Mouse (Mus musculus): Measurements from ENCODE around the gene Dchs1. TPM values are rescaled to one million over a fixed set of nuclear protein-coding genes. Genes with fewer than 3 reads are reported as not detected.

The Dchs1 gene
- total and polyA plus RNA-seq, 3 experiments = 0.08 to 0.11 TPM; not detected in 1

- Histone ChIP-seq H3K27ac (ENCODE audit: control insufficient read depth, low read depth, low read length) (no peak overlapping the region), H3K36me3 (ENCODE audit: control insufficient read depth in 1 of 2, insufficient read depth in 2 of 2, low read length in 2 of 2) (peaks cover 4 to 24% of the 10 kb centered on the region in 2 experiments; a peak in 3 of 4 replicates), H3K4me1 (ENCODE audit: control insufficient read depth in 1 of 2, insufficient read depth in 2 of 2, low read length in 2 of 2) (peaks cover 14 to 19% of the 10 kb centered on the region in 2 experiments), H3K79me2 (ENCODE audit: control insufficient read depth, insufficient read depth, low read length, poor library complexity) (peaks cover 30% of the 10 kb centered on the region), H3K4me3 (ENCODE audit: control insufficient read depth in 1 of 2, insufficient read depth in 1 of 2, low read depth in 2 of 2, low read length in 2 of 2) (no peak overlapping the region), H3K9ac (ENCODE audit: control insufficient read depth, low read depth, low read length, poor library complexity, severe bottlenecking) (no peak overlapping the region), H3K9me3 (replicated peaks; ENCODE audit: insufficient read depth, low read length) (no peaks in the 10 kb centered on the region), H3K27me3 (ENCODE audit: control insufficient read depth in 1 of 2, insufficient read depth in 2 of 2, low read length in 2 of 2) (no peaks in the 10 kb centered on the region)
- TF ChIP-seq NELFE (IDR thresholded peaks at IDR 0.05; ENCODE audit: low read depth, low read length) = no peak
- no peak for TF ChIP-seq RAD21 (IDR thresholded peaks at IDR 0.05; ENCODE audit: low read depth, low read length)
- TF ChIP-seq POLR2A (IDR thresholded peaks at IDR 0.05; ENCODE audit: control insufficient read depth in 1 of 2, insufficient read depth in 1 of 2, low read depth in 1 of 2, low read length in 2 of 2, poor library complexity in 1 of 2) = no peak
- no peak for TF ChIP-seq MEF2A (IDR thresholded peaks at IDR 0.05; ENCODE audit: extremely low read depth, insufficient replicate concordance, low read depth, low read length, poor library complexity, severe bottlenecking)
- TF ChIP-seq MYC (IDR thresholded peaks at IDR 0.05; ENCODE audit: low read depth, low read length) = no peak
- TF ChIP-seq SIN3A (IDR thresholded peaks at IDR 0.05; ENCODE audit: low read length) = no peak
- TF ChIP-seq MAX (IDR thresholded peaks at IDR 0.05; ENCODE audit: low read length) = no peak
- TF ChIP-seq SMC3 (IDR thresholded peaks at IDR 0.05; ENCODE audit: low read depth, low read length) = no peak
- TF ChIP-seq ELF1 (IDR thresholded peaks at IDR 0.05; ENCODE audit: low read depth, low read length) = no peak
- no peak for TF ChIP-seq BHLHE40 (IDR thresholded peaks at IDR 0.05; ENCODE audit: borderline replicate concordance, low read depth, low read length)
- no peak for TF ChIP-seq MAZ (IDR thresholded peaks at IDR 0.05; ENCODE audit: low read depth, low read length)
- TF ChIP-seq E2F4 (IDR thresholded peaks at IDR 0.05; ENCODE audit: borderline replicate concordance, low read depth, low read length) = no peak
- TF ChIP-seq MAFK (IDR thresholded peaks at IDR 0.05; ENCODE audit: borderline replicate concordance, low read depth, low read length) = no peak
- no peak for TF ChIP-seq ZC3H11A (IDR thresholded peaks at IDR 0.05; ENCODE audit: low read depth, low read length)
- TF ChIP-seq TBP (IDR thresholded peaks at IDR 0.05; ENCODE audit: low read depth, low read length) = no peak
- TF ChIP-seq MXI1 (IDR thresholded peaks at IDR 0.05; ENCODE audit: low read depth, low read length) = no peak
- TF ChIP-seq GABPA (IDR thresholded peaks at IDR 0.05; ENCODE audit: low read depth, low read length) = no peak
- no peak for DNase-seq (ENCODE audit: low read depth, low spot score)
Measured at GRCm38 (mm10) chr7:105740851-105741250, 46.6 kb downstream of the Dchs1 start.

- Histone ChIP-seq H3K9ac (ENCODE audit: control insufficient read depth, low read depth, low read length, poor library complexity, severe bottlenecking) (no peak overlapping the region), H3K27ac (ENCODE audit: control insufficient read depth, low read depth, low read length) (no peak overlapping the region), H3K36me3 (ENCODE audit: control insufficient read depth in 1 of 2, insufficient read depth in 2 of 2, low read length in 2 of 2) (peaks cover 4 to 22% of the 10 kb centered on the region in 2 experiments; a peak in 3 of 4 replicates), H3K27me3 (ENCODE audit: control insufficient read depth in 1 of 2, insufficient read depth in 2 of 2, low read length in 2 of 2) (no peaks in the 10 kb centered on the region), H3K4me1 (ENCODE audit: control insufficient read depth in 1 of 2, insufficient read depth in 2 of 2, low read length in 2 of 2) (peaks cover 14 to 23% of the 10 kb centered on the region in 2 experiments), H3K4me3 (ENCODE audit: control insufficient read depth in 1 of 2, insufficient read depth in 1 of 2, low read depth in 2 of 2, low read length in 2 of 2) (no peak overlapping the region), H3K79me2 (ENCODE audit: control insufficient read depth, insufficient read depth, low read length, poor library complexity) (peaks cover 35% of the 10 kb centered on the region), H3K9me3 (replicated peaks; ENCODE audit: insufficient read depth, low read length) (no peaks in the 10 kb centered on the region)
- no peak for DNase-seq (ENCODE audit: low read depth, low spot score)
- peak in 1 of 2 experiments; percentile 41; a peak in 1 of 4 replicates for TF ChIP-seq POLR2A (IDR thresholded peaks at IDR 0.05; ENCODE audit: control insufficient read depth in 1 of 2, insufficient read depth in 1 of 2, low read depth in 1 of 2, low read length in 2 of 2, poor library complexity in 1 of 2)
- TF ChIP-seq ZMIZ1 (IDR thresholded peaks at IDR 0.05; ENCODE audit: low read depth, low read length) = peak; percentile 59; the same call in 1 of the 2 replicates
- no peak for TF ChIP-seq ZC3H11A (IDR thresholded peaks at IDR 0.05; ENCODE audit: low read depth, low read length)
Measured at GRCm38 (mm10) chr7:105740089-105740795, 47.2 kb downstream of the Dchs1 start.
